Mouse (Mus musculus) olfactory bulb, adult 2 months (tissue): ENCODE measurements around the gene Lama5. TPM values are rescaled to one million over a fixed set of nuclear protein-coding genes. Genes with fewer than 3 reads are reported as not detected.
A peak's percentile ranks its signal among the peaks of the same experiment; 100 is the strongest.

Source experiments
- H3K27ac ChIP-seq: fragments of 200-500 bp; 2 replicates; pipeline ENCODE4 v1.5.1; 2012; ENCODE audit warnings: low read depth, low read length; ENCODE audit not compliant: insufficient read depth
- H3K4me1 ChIP-seq: fragments of 200-500 bp; 2 replicates; pipeline ENCODE4 v1.6.1; 2012; ENCODE audit warnings: low read length; ENCODE audit not compliant: control insufficient read depth, insufficient read depth
- H3K4me3 ChIP-seq: fragments of 200-500 bp; 2 replicates; pipeline ENCODE4 v1.5.1; 2012; ENCODE audit warnings: mild to moderate bottlenecking, low read depth, low read length, moderate library complexity; ENCODE audit not compliant: insufficient read depth
- CTCF ChIP-seq: fragments of 200-500 bp; IDR thresholded peaks from 2 replicates; pipeline ENCODE4 v1.5.1; 2012; ENCODE audit warnings: low read depth, mild to moderate bottlenecking, low read length, moderate library complexity; ENCODE audit not compliant: insufficient read depth
- POLR2A ChIP-seq: fragments of 200-500 bp; IDR thresholded peaks from 2 replicates; pipeline ENCODE4 v1.6.1; 2012; ENCODE audit warnings: mild to moderate bottlenecking, low read depth, low read length, moderate library complexity; ENCODE audit not compliant: insufficient read depth
- WGBS: fragments of 180-500 bp; shearing (Covaris S2); methylation state at CpG from one replicate; pipeline ENCODE4 v1.1.7; 2018; 5-methylcytosine and 5-hydroxymethylcytosine counted together
- polyA plus RNA-seq: library from polyadenylated mRNA; stranded (reverse); fragments of >200 nt; gene quantifications from 2 replicates; pipeline ENCODE4 v1.2.4, GENCODE M21; 2012; ENCODE audit warnings: low replicate concordance; ENCODE audit not compliant: missing spikeins, insufficient read depth, insufficient read length

The Lama5 gene
- not detected in 2 replicates for polyA plus RNA-seq

- no peak within 1 kb of the TSS for H3K27ac ChIP-seq
- peak within 1 kb of the TSS; percentile 78 for H3K4me3 ChIP-seq
- H3K4me1 ChIP-seq, result peaks cover 28% of the 10 kb centered on the region
- WGBS, result 3% methylated on average over 37 of the region's 37 CpGs
- TF ChIP-seq POLR2A (no peak), CTCF (no peak)
These were observed at the start of gene Lama5 for GRCm38 (mm10) chr2:180225762-180226378. Gene Lama5, minus strand, starts transcription at chr2:180225859.

GRCm38 (mm10) chr2:180274523-180274922 lies 48.9 kb upstream of the Lama5 start:
- 87% methylated on average over 2 of the region's 2 CpGs for WGBS

GRCm38 (mm10) chr2:180273394-180274244 lies 48.0 kb upstream of the Lama5 start, which contains the start of gene Cables2:
Gene Cables2, minus strand, starts transcription at chr2:180273496.
- H3K4me1 ChIP-seq, result peaks cover 21% of the 10 kb centered on the region

More at GRCm38 (mm10) chr2:180274523-180274922, 48.9 kb upstream of the Lama5 start:
- Histone ChIP-seq H3K4me3 (no peak overlapping the region), H3K27ac (no peak overlapping the region), H3K4me1 (peaks cover 21% of the 10 kb centered on the region)
- TF ChIP-seq CTCF (no peak), POLR2A (no peak)

GRCm38 (mm10) chr2:180272884-180273321 lies 47.2 kb upstream of the Lama5 start:
- H3K27ac ChIP-seq, result no peak overlapping the region
- peak overlapping the region; percentile 80 for H3K4me3 ChIP-seq
- H3K4me1 ChIP-seq, result peaks cover 21% of the 10 kb centered on the region
- 1% methylated on average over 37 of the region's 37 CpGs for WGBS
- TF ChIP-seq CTCF (no peak), POLR2A (no peak)

More at GRCm38 (mm10) chr2:180273394-180274244, 48.0 kb upstream of the Lama5 start, which contains the start of gene Cables2:
- 7% methylated on average over 68 of the region's 68 CpGs for WGBS
- TF ChIP-seq POLR2A (peak; percentile 54; the same call in 1 of the 2 replicates), CTCF (no peak)
- Histone ChIP-seq H3K27ac (no peak within 1 kb of the TSS), H3K4me3 (peak within 1 kb of the TSS; percentile 80)

- WGBS, result 65% methylated on average over 5 of the region's 5 CpGs
- Histone ChIP-seq H3K27ac (no peak overlapping the region), H3K4me3 (no peak overlapping the region), H3K4me1 (peaks cover 21% of the 10 kb centered on the region)
- TF ChIP-seq CTCF (no peak), POLR2A (no peak)
These were observed 46.2 kb upstream of the Lama5 start for GRCm38 (mm10) chr2:180271804-180272395.

- 74% methylated on average over 7 of the region's 7 CpGs for WGBS
- TF ChIP-seq POLR2A (no peak), CTCF (no peak)
- peaks cover 18% of the 10 kb centered on the region for H3K4me1 ChIP-seq
- no peak overlapping the region for H3K27ac ChIP-seq
- no peak overlapping the region for H3K4me3 ChIP-seq
These were observed 45.0 kb upstream of the Lama5 start for GRCm38 (mm10) chr2:180270537-180271255.

- no peak overlapping the region for H3K4me3 ChIP-seq
- WGBS, result 91% methylated on average over 10 of the region's 10 CpGs
- TF ChIP-seq POLR2A, result no peak
- TF ChIP-seq CTCF, result no peak
- H3K27ac ChIP-seq, result no peak overlapping the region
- peaks cover 18% of the 10 kb centered on the region for H3K4me1 ChIP-seq
These were observed 43.7 kb upstream of the Lama5 start for GRCm38 (mm10) chr2:180269329-180269728.

GRCm38 (mm10) chr2:180267955-180268354 lies 42.3 kb upstream of the Lama5 start:
- Histone ChIP-seq H3K4me3 (no peak overlapping the region), H3K27ac (no peak overlapping the region), H3K4me1 (peaks cover 14% of the 10 kb centered on the region)
- no peak for TF ChIP-seq CTCF
- WGBS, result 53% methylated on average over 2 of the region's 2 CpGs
